Mouse (Mus musculus) megakaryocyte, embryonic 14.5 days (primary cell): ENCODE results near the gene Npas3.

ENCODE experiments used
- FLI1 ChIP-seq: IDR thresholded peaks from 2 replicates; pipeline ENCODE4 v1.6.1; 2012; ENCODE audit warnings: low read length, inconsistent platforms, mixed read lengths
- GATA1 ChIP-seq: IDR thresholded peaks from 3 replicates; pipeline ENCODE4 v1.6.1; 2012; ENCODE audit warnings: mixed read lengths, low read length, inconsistent platforms, borderline replicate concordance

- no peak for TF ChIP-seq FLI1
- TF ChIP-seq GATA1 = no peak
Observed at GRCm38 (mm10) chr12:53822881-53823280, 574.4 kb downstream of the Npas3 start.
